Mouse (Mus musculus): ENCODE data around the gene Prox1. TPM values are rescaled to one million over a fixed set of nuclear protein-coding genes. Genes with fewer than 3 reads are reported as not detected.

Prox1 gene
- polyA plus RNA-seq, 1 experiment from 2014 or later, result 13.9 TPM

DNA sequence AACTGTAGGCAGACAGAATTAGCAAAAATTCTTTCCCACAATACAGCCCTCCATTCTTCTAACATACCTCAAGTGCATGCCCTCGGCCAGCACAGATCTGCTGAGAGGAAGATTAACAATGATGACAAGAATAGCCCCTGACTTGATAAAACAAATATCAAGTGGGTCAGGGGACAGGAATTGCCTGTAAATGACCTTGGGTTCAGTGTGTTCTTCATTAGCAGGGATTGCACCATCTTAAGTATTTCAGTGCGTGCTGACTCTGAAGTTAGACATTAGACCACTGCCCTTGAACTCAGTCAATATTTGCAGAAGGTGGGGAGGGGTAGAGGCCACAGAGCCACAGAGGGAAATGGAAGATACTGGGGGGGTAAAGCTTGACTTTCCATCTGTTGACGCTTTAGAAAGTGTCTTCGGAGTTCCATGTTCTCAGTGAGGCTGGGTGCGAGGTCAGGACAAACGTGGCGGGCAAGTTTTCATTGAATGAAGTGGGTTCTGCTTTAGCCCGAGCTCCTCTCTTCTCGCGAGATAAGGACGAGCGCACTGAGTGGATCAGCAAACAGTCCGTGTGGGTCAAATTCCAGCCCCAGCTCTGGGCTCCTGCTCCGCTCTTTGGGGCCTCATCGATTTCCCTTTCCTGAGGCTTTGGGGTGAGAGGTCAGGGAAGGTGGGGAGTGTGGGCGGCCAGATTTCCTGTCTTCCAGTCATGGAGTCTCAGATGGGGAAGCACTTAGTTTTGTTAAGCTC lies 63.7 kb downstream of the Prox1 start:
- Histone ChIP-seq H3K4me2 (ENCODE audit: low read depth) (no peak overlapping the region), H3K9ac (ENCODE audit: low read length) (no peak overlapping the region), H3K4me3 (ENCODE audit: low read depth, low read length) (no peak overlapping the region), H3K9me3 (ENCODE audit: control insufficient read depth, low read length) (no peaks in the 10 kb centered on the region), H3K27me3 (ENCODE audit: control insufficient read depth, insufficient read depth, low read length) (no peaks in the 10 kb centered on the region), H3K27ac (ENCODE audit: low read depth, low read length) (no peak overlapping the region), H3K4me1 (ENCODE audit: control insufficient read depth, insufficient read depth, low read length) (no peaks in the 10 kb centered on the region), H3K36me3 (ENCODE audit: control insufficient read depth, insufficient read depth, low read length) (no peaks in the 10 kb centered on the region)
- 75% methylated on average over 16 of the region's 16 CpGs for WGBS
- ATAC-seq (ENCODE audit: insufficient read depth, low FRiP score, low TSS enrichment) (no peak), DNase-seq (ENCODE audit: low spot score) (no peak)

DNA sequence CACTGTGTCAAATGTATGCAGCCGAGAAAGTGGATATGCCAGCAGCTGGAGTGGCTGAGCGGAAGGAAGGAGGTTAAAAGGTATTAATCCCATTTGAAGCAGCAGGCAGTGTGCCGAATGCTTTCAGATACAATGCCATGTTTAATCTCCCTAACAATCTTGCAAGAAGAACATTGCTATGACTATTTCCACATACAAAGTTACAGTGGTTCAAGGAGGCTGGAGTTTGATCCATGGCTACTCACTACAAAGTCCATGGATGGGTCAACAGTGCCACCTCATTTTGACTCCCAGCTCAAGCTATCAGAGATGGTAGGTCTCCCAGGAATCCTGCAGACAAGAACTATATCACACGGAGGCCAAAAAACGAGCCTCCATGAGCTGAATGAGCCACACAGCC lies 64.5 kb downstream of the Prox1 start:
- WGBS, result 83% methylated on average over 5 of the region's 5 CpGs
- no peak overlapping the region for H3K4me2 ChIP-seq (ENCODE audit: low read depth)
- H3K9me3 ChIP-seq (ENCODE audit: control insufficient read depth, low read length), result no peaks in the 10 kb centered on the region
- DNase-seq (ENCODE audit: low spot score) (no peak), ATAC-seq (ENCODE audit: insufficient read depth, low FRiP score, low TSS enrichment) (no peak)
- no peaks in the 10 kb centered on the region for H3K36me3 ChIP-seq (ENCODE audit: control insufficient read depth, insufficient read depth, low read length)
- H3K27me3 ChIP-seq (ENCODE audit: control insufficient read depth, insufficient read depth, low read length), result no peaks in the 10 kb centered on the region
- H3K4me3 ChIP-seq (ENCODE audit: low read depth, low read length), result no peak overlapping the region
- H3K4me1 ChIP-seq (ENCODE audit: control insufficient read depth, insufficient read depth, low read length), result no peaks in the 10 kb centered on the region
- no peak overlapping the region for H3K27ac ChIP-seq (ENCODE audit: low read depth, low read length)
- no peak overlapping the region for H3K9ac ChIP-seq (ENCODE audit: low read length)

DNA sequence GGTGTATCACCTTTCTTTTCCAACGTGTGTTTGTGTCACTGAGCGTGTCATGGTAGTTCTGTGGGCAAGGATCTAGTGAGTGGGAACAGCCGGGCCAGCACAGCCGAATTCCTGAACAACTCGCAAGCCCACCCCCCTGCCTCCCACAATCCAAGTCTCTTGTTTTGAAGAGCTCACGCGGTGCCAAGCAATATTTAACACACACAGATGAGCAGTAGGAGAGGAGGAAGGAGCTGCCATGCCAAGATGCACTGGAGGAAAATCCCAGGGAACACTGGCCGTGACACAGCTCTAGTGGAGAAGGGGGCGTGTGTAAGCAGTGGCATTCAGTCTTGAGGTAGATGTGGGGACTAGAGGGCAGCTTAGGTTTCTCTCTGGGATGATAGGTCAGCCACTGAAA lies 77.2 kb downstream of the Prox1 start:
- H3K27ac ChIP-seq (ENCODE audit: low read depth, low read length), result no peak overlapping the region
- no peak overlapping the region for H3K4me2 ChIP-seq (ENCODE audit: low read depth)
- no peaks in the 10 kb centered on the region for H3K27me3 ChIP-seq (ENCODE audit: control insufficient read depth, insufficient read depth, low read length)
- H3K9ac ChIP-seq (ENCODE audit: low read length), result no peak overlapping the region
- no peaks in the 10 kb centered on the region for H3K36me3 ChIP-seq (ENCODE audit: control insufficient read depth, insufficient read depth, low read length)
- DNase-seq (ENCODE audit: low spot score) (no peak), ATAC-seq (ENCODE audit: insufficient read depth, low FRiP score, low TSS enrichment) (no peak)
- WGBS, result 88% methylated on average over 9 of the region's 9 CpGs
- H3K4me3 ChIP-seq (ENCODE audit: low read depth, low read length), result no peak overlapping the region
- H3K4me1 ChIP-seq (ENCODE audit: control insufficient read depth, insufficient read depth, low read length), result no peaks in the 10 kb centered on the region
- H3K9me3 ChIP-seq (ENCODE audit: control insufficient read depth, low read length), result no peaks in the 10 kb centered on the region

DNA sequence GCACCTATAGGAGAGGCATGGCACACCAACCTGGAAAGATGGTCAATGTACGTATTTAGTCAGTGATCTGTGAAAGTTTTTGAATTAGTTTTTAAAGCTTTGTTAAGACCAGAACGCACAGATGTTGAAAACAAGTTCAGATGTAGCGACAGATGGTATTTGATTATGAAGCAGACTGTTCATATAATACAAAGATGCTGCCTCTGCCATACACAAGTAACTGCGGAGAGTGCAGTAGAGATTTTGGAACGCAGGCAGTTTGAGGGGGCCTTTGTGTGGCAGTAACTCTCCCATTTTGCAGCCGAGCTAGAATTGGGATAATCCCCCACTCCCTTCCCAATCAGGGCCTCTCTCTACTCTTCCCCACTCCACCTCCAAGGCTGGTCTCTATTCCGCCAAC lies 78.4 kb downstream of the Prox1 start:
- WGBS, result 90% methylated on average over 7 of the region's 7 CpGs
- Histone ChIP-seq H3K9ac (ENCODE audit: low read length) (no peak overlapping the region), H3K4me1 (ENCODE audit: control insufficient read depth, insufficient read depth, low read length) (no peaks in the 10 kb centered on the region), H3K27ac (ENCODE audit: low read depth, low read length) (no peak overlapping the region), H3K4me3 (ENCODE audit: low read depth, low read length) (no peak overlapping the region), H3K36me3 (ENCODE audit: control insufficient read depth, insufficient read depth, low read length) (no peaks in the 10 kb centered on the region), H3K4me2 (ENCODE audit: low read depth) (no peak overlapping the region), H3K27me3 (ENCODE audit: control insufficient read depth, insufficient read depth, low read length) (no peaks in the 10 kb centered on the region), H3K9me3 (ENCODE audit: control insufficient read depth, low read length) (no peaks in the 10 kb centered on the region)
- ATAC-seq (ENCODE audit: insufficient read depth, low FRiP score, low TSS enrichment) (no peak), DNase-seq (ENCODE audit: low spot score) (no peak)

DNA sequence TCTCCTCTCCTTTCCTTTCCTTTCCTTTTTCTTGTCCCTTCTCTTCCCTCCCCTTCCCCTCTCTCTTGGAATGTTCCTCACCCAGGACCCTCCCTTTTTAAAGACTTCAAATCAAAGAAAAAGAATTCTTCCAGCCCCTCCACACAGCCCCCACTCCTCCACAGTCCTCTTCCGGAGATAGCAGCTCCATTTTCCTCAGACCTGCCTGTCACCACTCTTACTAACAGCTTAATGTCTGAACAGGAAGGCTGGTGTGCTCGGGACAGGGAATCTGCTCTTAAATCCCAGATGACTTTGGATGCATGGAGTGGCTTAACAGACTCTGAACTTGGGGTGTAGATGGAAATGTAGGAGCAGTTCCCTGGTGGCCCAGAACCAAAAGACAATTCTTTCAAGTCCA lies 81.6 kb downstream of the Prox1 start:
- Histone ChIP-seq H3K9ac (ENCODE audit: low read length) (no peak overlapping the region), H3K4me2 (ENCODE audit: low read depth) (no peak overlapping the region), H3K27ac (ENCODE audit: low read depth, low read length) (no peak overlapping the region), H3K36me3 (ENCODE audit: control insufficient read depth, insufficient read depth, low read length) (no peaks in the 10 kb centered on the region), H3K4me3 (ENCODE audit: low read depth, low read length) (no peak overlapping the region), H3K4me1 (ENCODE audit: control insufficient read depth, insufficient read depth, low read length) (no peaks in the 10 kb centered on the region), H3K27me3 (ENCODE audit: control insufficient read depth, insufficient read depth, low read length) (no peaks in the 10 kb centered on the region), H3K9me3 (ENCODE audit: control insufficient read depth, low read length) (no peaks in the 10 kb centered on the region)
- 56% methylated on average over 2 of the region's 2 CpGs for WGBS
- ATAC-seq (ENCODE audit: insufficient read depth, low FRiP score, low TSS enrichment) (no peak), DNase-seq (ENCODE audit: low spot score) (no peak)

DNA sequence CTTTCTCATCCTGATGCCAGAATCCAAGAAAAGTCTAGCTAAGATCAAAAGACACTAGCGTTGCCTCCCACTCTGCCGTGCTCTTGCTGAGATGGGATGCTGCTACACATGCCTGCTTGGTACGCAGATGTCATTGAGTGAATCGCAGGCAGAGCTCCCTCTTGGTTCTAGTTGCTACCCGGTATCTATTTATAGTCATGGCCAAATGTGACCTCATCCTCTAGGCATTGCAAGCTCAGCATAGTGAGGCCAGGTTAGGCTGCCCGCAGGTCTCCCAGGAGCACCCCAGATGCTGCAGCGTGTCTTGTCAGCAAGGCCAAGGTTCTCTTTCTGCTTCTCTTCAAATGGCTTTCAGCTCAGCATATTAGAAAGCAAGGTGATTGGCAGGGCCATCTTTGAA lies 84.8 kb downstream of the Prox1 start:
- H3K4me3 ChIP-seq (ENCODE audit: low read depth, low read length), result no peak overlapping the region
- no peak overlapping the region for H3K4me2 ChIP-seq (ENCODE audit: low read depth)
- 95% methylated on average over 7 of the region's 7 CpGs for WGBS
- no peak for DNase-seq (ENCODE audit: low spot score)
- H3K27me3 ChIP-seq (ENCODE audit: control insufficient read depth, insufficient read depth, low read length), result no peaks in the 10 kb centered on the region
- H3K36me3 ChIP-seq (ENCODE audit: control insufficient read depth, insufficient read depth, low read length), result no peaks in the 10 kb centered on the region
- ATAC-seq (ENCODE audit: insufficient read depth, low FRiP score, low TSS enrichment), result no peak
- no peak overlapping the region for H3K27ac ChIP-seq (ENCODE audit: low read depth, low read length)
- no peak overlapping the region for H3K9ac ChIP-seq (ENCODE audit: low read length)
- no peaks in the 10 kb centered on the region for H3K9me3 ChIP-seq (ENCODE audit: control insufficient read depth, low read length)
- H3K4me1 ChIP-seq (ENCODE audit: control insufficient read depth, insufficient read depth, low read length), result no peaks in the 10 kb centered on the region

DNA sequence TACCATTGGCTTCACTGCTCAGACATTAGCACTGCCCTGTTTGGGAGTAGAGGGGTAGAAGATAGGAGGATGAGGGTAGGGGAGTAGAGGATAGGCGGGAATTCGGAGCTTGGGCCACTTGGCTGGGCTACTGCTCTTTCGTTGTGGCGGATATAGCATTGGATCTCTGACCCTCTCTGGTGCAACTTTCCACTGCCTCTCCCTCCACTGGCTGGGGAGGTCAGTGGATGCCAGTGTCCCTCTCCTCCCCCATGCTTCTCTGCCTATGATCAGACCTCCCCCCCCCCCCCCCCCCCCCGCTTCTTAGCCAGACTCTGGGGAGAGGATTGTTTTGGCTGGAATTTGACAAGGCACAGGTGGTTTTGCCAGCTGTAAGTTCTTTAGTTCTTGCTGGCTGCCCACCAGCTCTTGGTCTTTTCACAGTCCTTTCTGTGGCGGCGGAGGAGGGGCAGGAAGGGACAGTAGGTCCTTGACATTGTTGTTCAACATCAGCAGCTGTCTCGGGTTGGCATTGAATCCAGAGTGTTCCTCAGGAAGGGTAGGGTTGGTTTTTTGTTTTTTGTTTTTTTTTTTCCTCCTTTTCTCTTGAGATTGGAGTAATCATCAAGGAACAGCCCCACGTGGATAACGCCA lies 90.8 kb downstream of the Prox1 start:
- H3K4me2 ChIP-seq (ENCODE audit: low read depth), result no peak overlapping the region
- H3K9me3 ChIP-seq (ENCODE audit: control insufficient read depth, low read length), result no peaks in the 10 kb centered on the region
- H3K27me3 ChIP-seq (ENCODE audit: control insufficient read depth, insufficient read depth, low read length), result no peaks in the 10 kb centered on the region
- no peaks in the 10 kb centered on the region for H3K4me1 ChIP-seq (ENCODE audit: control insufficient read depth, insufficient read depth, low read length)
- no peak overlapping the region for H3K9ac ChIP-seq (ENCODE audit: low read length)
- 91% methylated on average over 9 of the region's 10 CpGs for WGBS
- H3K36me3 ChIP-seq (ENCODE audit: control insufficient read depth, insufficient read depth, low read length), result no peaks in the 10 kb centered on the region
- no peak for ATAC-seq (ENCODE audit: insufficient read depth, low FRiP score, low TSS enrichment)
- no peak overlapping the region for H3K4me3 ChIP-seq (ENCODE audit: low read depth, low read length)
- H3K27ac ChIP-seq (ENCODE audit: low read depth, low read length), result no peak overlapping the region
- no peak for DNase-seq (ENCODE audit: low spot score)

DNA sequence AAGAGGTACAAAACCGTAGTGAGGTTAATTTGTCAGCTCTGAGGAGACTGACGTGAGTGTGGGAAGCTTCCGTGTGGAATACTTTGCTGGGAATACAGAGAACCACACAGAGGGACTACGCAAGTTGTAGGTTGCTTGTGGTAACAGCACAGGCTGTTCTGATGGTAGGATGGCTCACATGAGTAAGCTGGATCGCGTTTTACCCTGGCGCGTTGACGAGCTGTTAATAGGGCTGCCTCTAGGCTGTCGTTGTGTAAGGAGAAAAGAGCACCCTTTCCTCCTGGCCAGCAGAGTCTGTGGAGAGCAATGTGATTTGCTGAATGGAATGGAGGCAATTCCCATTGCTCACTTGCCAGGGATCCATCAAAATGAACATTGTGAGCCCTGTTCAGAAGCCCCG lies 93.9 kb downstream of the Prox1 start:
- ATAC-seq (ENCODE audit: insufficient read depth, low FRiP score, low TSS enrichment) (no peak), DNase-seq (ENCODE audit: low spot score) (no peak)
- Histone ChIP-seq H3K9ac (ENCODE audit: low read length) (no peak overlapping the region), H3K27ac (ENCODE audit: low read depth, low read length) (no peak overlapping the region), H3K4me2 (ENCODE audit: low read depth) (no peak overlapping the region), H3K36me3 (ENCODE audit: control insufficient read depth, insufficient read depth, low read length) (no peaks in the 10 kb centered on the region), H3K4me3 (ENCODE audit: low read depth, low read length) (no peak overlapping the region), H3K9me3 (ENCODE audit: control insufficient read depth, low read length) (no peaks in the 10 kb centered on the region), H3K27me3 (ENCODE audit: control insufficient read depth, insufficient read depth, low read length) (no peaks in the 10 kb centered on the region), H3K4me1 (ENCODE audit: control insufficient read depth, insufficient read depth, low read length) (no peaks in the 10 kb centered on the region)
- WGBS, result 87% methylated on average over 11 of the region's 11 CpGs

All from neural tube, embryonic 11.5 days (tissue).